Mouse (Mus musculus) bone marrow macrophage, adult 2 months (primary cell): Measurements from ENCODE around the gene Col6a5. TPM values are rescaled to one million over a fixed set of nuclear protein-coding genes. Genes with fewer than 3 reads are reported as not detected.

Source experiments
- H3K27ac ChIP-seq: 2 replicates; pipeline ENCODE4 v1.5.1; 2012; ENCODE audit warnings: low read depth, low read length; ENCODE audit not compliant: insufficient read depth
- H3K4me1 ChIP-seq: 2 replicates; pipeline ENCODE4 v1.6.1; 2012; ENCODE audit warnings: low read length; ENCODE audit not compliant: control insufficient read depth, insufficient read depth
- H3K4me3 ChIP-seq: 2 replicates; pipeline ENCODE4 v1.5.1; 2012; ENCODE audit warnings: mild to moderate bottlenecking, low read length, moderate library complexity; ENCODE audit not compliant: insufficient read depth
- CTCF ChIP-seq: IDR thresholded peaks from 2 replicates; pipeline ENCODE4 v1.5.1; 2012; ENCODE audit warnings: low read depth, mild to moderate bottlenecking, low read length, moderate library complexity
- POLR2A ChIP-seq: IDR thresholded peaks from 2 replicates; pipeline ENCODE4 v1.6.1; 2012; ENCODE audit warnings: mild to moderate bottlenecking, low read depth, low read length, borderline replicate concordance
- polyA plus RNA-seq: library from polyadenylated mRNA; stranded (reverse); fragments of >200 nt; gene quantifications from 2 replicates; pipeline ENCODE4 v1.2.4, GENCODE M21; 2012; ENCODE audit not compliant: missing spikeins, insufficient read depth, insufficient read length

Col6a5 gene
- polyA plus RNA-seq, 1 experiment = not detected

DNA sequence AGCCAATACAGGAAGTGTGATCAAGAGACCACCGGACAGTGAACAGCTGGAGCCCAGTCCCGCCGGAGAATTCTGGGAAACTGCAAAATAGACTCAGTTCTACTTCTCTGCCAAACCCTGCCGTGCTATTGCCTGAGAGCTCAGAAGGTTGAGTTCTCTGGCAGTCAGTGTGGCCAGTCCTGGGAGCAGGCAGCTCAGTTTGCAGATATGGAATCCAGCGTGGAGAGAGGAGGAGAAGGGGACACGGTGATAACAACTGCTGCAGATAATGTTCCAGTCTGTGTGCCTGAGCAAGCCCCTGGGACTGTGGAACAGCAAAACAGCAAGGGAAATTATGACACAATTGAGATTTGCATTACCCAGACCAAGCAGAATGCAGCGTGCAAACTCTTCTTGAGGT is 124.9 kb downstream of the Col6a5 start:
- no peaks in the 10 kb centered on the region for H3K4me1 ChIP-seq
- H3K4me3 ChIP-seq = no peak overlapping the region
- no peak overlapping the region for H3K27ac ChIP-seq
- TF ChIP-seq CTCF (no peak), POLR2A (no peak)

DNA sequence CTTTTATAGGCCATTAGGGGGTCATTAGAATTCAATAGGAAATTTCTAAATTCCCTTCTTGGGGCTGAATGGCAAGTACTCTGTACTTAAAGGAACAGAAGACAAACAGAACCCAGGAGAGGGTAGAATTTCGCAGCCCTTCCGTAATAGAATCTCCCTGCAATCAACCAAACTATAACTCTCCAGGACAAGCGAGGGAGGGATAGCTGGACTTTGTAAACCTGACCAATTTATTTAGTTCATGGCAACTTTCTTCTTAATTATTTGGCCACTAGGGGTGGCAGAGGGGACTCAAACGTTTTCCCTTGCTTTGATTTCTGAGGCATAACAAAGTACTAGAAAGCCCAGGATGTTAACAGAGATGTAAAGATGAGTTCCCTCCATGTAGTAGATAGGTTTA is 125.6 kb downstream of the Col6a5 start:
- H3K4me3 ChIP-seq = no peak overlapping the region
- TF ChIP-seq CTCF (no peak), POLR2A (no peak)
- no peaks in the 10 kb centered on the region for H3K4me1 ChIP-seq
- no peak overlapping the region for H3K27ac ChIP-seq

DNA sequence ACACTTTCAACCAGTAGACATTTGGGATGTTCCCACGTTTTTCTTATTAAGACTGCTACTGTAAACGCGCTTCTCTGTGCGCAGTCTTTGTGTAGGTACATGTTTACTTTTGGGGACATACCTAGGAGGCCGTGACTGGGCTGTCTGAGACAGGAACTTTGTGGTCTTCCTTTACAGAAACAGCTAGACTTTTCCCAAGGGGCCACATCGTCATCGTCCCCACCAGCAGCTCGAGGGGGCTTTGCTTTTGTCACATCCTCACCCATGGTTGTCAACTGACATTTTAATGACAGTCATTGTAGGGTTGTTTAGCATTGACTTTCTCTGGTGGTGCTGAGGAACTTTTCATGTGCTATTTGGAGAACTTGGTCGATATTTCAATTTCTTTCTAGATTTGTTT is 129.2 kb downstream of the Col6a5 start:
- Histone ChIP-seq H3K27ac (no peak overlapping the region), H3K4me1 (no peaks in the 10 kb centered on the region), H3K4me3 (no peak overlapping the region)
- TF ChIP-seq POLR2A (no peak), CTCF (no peak)

DNA sequence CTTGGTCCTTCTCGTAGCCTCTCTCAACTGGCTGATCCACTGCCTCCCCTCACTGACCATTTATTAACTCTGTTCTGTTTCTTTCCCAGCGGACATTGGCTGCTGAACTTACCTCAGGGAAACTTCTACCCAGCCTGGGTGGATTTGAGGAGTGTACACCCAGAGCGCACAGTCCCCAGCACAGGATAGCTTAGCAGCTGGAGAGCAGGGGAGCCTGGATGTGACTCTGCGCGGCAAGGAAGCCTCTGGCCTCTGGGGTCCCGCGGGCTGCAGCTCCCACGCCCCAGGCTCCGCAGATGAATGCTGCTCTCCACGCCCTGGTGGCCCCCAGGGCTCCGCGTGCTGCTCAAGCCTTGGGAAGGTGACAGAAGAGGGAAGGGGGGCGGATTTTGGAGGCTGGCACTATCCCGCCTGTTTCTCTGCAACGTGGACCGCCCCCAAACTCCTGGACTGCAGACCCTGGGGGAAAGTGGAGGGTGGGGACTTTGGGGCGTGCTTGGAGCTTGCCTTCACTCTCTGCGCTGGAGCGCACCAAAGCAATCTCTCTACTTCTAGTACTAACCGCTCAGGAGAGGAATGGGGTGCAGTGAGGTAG is 132.6 kb downstream of the Col6a5 start, which contains the start of gene Col6a6:
Gene Col6a6, minus strand, starts transcription at position 370 of the 595 bp plus-strand sequence.
- no peak within 1 kb of the TSS for H3K4me3 ChIP-seq
- TF ChIP-seq CTCF = no peak
- TF ChIP-seq POLR2A = no peak
- H3K4me1 ChIP-seq = no peaks in the 10 kb centered on the region
- H3K27ac ChIP-seq = no peak within 1 kb of the TSS

DNA sequence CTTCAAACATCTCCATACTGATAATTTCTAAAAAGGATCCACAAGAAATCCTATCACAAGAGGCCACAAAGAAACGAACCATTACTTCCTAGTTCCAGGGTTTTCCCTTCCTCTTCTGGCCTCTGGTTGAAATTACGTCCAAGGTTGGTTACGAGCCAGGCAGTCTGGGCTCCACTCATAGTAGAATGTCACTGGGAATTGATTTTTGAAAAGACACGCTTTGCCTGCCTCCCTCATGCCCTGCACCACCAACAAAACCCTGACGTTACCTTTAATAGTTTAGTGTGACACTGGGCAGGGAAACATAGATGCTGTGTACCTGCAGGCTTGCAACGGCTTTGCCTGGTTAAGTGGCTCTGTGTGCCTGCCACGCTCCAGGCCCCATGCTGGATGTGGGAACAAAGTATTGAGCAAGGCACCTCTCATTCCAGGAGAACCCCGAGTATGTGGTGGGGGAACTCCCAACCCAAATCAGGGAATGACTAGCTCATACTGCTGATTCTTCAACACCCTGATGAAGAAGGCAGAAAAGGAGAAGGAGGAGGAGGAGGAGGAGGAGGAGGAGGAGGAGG is 133.3 kb downstream of the Col6a5 start:
- no peak for TF ChIP-seq CTCF
- no peak for TF ChIP-seq POLR2A
- Histone ChIP-seq H3K4me3 (no peak overlapping the region), H3K4me1 (no peaks in the 10 kb centered on the region), H3K27ac (no peak overlapping the region)

DNA sequence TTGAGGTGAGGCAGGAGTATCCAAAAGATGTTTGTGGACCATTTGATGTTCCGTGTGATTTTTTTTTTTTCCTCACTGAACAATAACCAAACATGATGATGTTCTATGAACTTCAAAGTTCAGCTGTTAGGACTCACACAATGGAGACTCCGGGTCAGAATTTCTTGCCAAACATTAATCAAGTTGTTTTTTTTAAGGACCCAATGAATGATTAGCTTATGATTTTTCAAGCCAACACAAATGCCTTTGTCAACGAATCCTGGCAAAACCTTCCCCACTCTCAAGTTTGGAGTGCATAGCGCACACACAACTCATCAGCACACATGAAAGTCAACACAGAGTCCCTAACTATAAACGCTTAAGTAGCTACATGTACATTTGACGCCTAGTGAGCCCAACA is 139.7 kb downstream of the Col6a5 start:
- no peak overlapping the region for H3K27ac ChIP-seq
- TF ChIP-seq CTCF = no peak
- no peak for TF ChIP-seq POLR2A
- H3K4me3 ChIP-seq = no peak overlapping the region
- no peaks in the 10 kb centered on the region for H3K4me1 ChIP-seq

DNA sequence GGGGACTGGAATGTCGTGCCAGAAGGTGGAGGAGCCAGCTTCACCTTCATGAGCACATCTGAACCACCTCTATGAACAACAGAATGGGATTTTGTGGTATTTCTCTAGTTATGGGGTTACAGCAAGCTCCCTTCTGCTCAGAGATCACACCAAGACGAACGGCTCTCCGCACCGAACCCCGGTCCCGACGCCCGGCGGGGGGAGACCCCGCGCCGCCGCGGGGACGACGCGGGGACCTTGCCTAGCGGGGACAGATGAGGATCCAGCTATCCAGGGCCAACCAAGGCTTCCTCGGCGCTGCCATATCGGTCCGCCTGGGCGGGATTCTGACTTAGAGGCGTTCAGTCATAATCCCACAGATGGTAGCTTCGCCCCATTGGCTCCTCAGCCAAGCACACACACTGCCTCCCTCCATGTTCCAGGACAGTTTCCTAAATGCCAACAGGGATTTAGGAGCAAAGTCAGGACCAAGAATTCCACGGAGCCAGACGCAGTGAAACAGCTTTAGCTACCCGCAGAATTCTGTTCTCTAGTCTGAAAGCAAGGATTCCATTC is 141.2 kb downstream of the Col6a5 start:
- Histone ChIP-seq H3K27ac (no peak overlapping the region), H3K4me1 (no peaks in the 10 kb centered on the region), H3K4me3 (no peak overlapping the region)
- TF ChIP-seq CTCF (no peak), POLR2A (no peak)

DNA sequence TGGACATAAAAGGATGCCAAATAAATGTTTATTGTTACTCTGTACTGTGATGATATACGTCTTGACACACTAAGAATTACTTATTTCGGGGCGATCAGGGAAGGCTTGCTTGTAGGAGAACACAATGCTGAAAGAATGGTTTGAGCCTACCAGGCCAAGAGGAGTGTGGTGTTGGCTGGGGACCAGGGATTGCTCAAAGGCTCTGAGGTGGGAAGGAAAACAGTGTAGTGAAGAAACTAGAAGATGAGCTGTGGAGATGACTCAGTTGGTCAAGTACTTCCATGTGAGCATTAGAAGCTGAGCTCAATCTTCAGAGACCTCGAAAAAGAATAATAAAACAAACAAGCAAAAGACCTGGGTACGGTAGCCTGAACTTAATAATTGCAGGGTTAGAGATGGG is 146.0 kb downstream of the Col6a5 start:
- Histone ChIP-seq H3K4me1 (no peaks in the 10 kb centered on the region), H3K27ac (no peak overlapping the region), H3K4me3 (no peak overlapping the region)
- TF ChIP-seq POLR2A = no peak
- TF ChIP-seq CTCF = no peak

DNA sequence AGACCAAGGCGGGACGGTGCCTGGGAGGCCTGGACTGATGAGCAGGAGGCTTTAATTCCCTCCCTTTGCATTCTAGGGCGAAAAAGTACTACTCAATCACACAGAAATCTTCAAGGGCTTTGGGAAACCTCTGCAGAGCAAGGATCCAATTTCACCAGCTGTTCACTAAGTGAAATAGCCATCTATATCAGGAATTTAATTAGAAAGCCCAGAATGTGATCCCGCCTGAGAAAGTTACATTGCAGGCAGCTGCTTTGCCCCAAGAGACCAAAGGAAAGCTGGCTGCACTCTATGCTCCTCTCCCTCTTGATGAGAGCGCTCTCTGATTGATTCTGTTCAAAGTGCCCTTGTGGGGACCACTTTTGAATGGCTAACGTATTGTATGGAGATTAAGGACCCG is 149.0 kb downstream of the Col6a5 start:
- Histone ChIP-seq H3K27ac (no peak overlapping the region), H3K4me1 (no peaks in the 10 kb centered on the region), H3K4me3 (no peak overlapping the region)
- no peak for TF ChIP-seq POLR2A
- TF ChIP-seq CTCF = no peak

DNA sequence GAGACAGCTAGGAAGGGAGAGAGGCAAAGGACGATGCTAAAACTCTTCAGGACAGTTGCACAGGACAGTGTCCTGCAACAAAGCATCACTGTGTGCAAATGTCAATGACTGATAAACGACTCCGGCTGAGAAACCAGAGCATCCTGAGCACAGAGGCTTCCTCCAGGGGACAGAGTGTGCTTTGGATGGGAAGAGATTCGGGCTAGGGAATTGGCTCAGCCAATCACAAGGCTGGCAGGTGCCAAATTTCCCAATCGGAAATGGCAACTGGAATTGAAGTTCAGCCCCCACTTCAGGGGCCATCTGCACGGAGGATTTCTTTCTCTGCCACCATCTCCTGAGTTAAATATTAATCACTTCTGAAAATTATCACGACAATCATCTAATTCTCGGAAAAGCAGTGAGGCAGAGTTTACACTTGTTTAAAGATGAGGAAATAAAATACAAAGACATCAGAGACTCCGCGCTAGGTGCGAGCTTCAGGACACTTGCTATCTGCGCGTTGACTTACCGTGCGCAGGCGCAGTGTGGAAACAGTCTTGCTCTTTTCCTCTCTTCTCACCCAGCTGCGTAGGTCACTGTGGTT is 151.4 kb downstream of the Col6a5 start:
- H3K4me3 ChIP-seq = no peak overlapping the region
- no peak for TF ChIP-seq POLR2A
- TF ChIP-seq CTCF = no peak
- H3K4me1 ChIP-seq = no peaks in the 10 kb centered on the region
- no peak overlapping the region for H3K27ac ChIP-seq

Other genes with a start within 250 kb of the Col6a5 start
- gene Col6a6, start 132.5 kb downstream of the Col6a5 start, polyA plus RNA-seq = not detected in 2 replicates
- gene Col6a4, start 136.1 kb upstream of the Col6a5 start, polyA plus RNA-seq = not detected in 2 replicates
- 0.58 and 0.77 TPM in 2 replicates for gene Glyctk, start 197.5 kb upstream of the Col6a5 start, polyA plus RNA-seq
- 30.8 and 37.0 TPM in 2 replicates for gene Wdr82, start 210.3 kb upstream of the Col6a5 start, polyA plus RNA-seq
- 41.5 and 42.6 TPM in 2 replicates for gene Ppm1m, start 239.1 kb upstream of the Col6a5 start, polyA plus RNA-seq
- 99.0 and 113 TPM in 2 replicates for gene Twf2, start 242.5 kb upstream of the Col6a5 start, polyA plus RNA-seq